Mouse (Mus musculus) gastrocnemius, adult 8-10 months (tissue): Measurements from ENCODE around the gene Trappc5. TPM values are rescaled to one million over a fixed set of nuclear protein-coding genes. Genes with fewer than 3 reads are reported as not detected.

ENCODE experiments used
- DNase-seq, 2 experiments: peaks; one replicate each; pipeline ENCODE4 v3.0.0; 2022; ENCODE audit warnings: low spot score in 2 of 2
- total RNA-seq, 4 experiments: library from RNA; stranded (reverse); gene quantifications; 2 replicates each; pipeline ENCODE4 v1.2.4; 2022

Trappc5 gene
- total RNA-seq, 4 experiments from 2014 or later, result 19.5 to 22.7 (median 20.3) TPM

DNA sequence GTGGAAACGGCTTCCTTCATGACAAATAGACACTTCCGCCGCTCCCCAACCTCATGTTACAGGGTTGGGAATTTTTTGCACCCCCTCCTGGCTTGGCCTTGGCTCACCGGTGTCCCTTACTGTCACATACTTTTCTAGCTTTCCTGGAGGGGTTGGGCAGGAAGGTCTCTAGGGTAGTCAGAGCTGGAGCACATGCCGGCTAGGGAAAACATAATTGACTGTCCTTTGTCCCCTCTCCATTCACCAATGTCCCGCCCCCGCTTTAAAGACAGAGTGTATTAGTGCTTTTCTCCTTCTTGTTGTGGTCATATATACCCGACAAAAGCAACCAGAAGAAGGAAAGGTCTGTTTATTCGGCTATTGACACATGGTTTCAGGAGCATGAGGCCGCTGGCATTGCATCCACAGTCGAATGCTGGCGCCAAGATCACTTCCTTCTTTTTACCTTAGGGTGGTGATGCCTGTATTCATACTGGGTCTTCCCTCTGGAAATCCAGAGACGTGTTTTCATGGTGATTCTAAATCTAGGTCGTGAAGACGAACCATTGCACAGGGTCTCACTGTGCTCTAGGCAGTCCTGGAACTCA lies 987 bp downstream of the Trappc5 start:
- no peak for DNase-seq

DNA sequence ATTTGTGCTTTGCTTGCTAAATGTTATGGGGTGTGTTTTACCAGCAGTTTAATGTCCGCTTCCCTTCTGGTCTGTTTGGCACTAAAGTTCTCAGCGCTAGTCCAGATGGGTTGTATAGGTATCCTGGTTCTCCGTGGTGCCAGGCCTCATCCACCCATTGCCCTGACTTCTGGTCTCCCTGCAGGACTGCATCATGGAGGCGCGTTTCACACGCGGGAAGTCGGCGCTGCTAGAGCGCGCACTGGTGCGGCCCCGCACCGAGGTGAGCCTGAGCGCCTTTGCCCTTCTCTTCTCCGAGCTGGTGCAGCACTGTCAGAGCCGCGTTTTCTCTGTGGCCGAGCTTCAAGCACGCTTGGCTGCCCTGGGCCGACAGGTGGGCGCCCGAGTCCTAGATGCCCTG lies 2.7 kb downstream of the Trappc5 start:
- no peak for DNase-seq

DNA sequence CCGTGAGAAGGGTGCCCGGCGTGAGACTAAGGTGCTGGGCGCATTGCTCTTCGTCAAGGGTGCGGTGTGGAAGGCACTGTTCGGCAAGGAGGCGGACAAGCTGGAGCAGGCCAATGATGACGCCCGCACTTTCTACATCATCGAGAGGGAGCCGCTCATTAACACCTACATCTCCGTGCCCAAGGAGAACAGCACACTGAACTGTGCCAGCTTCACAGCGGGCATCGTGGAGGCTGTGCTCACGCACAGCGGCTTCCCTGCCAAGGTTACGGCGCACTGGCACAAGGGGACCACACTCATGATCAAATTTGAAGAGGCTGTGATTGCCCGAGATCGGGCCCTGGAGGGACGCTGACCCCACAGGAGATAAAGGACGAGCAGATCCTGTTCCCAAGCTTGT lies 3.1 kb downstream of the Trappc5 start:
- no peak for DNase-seq

DNA sequence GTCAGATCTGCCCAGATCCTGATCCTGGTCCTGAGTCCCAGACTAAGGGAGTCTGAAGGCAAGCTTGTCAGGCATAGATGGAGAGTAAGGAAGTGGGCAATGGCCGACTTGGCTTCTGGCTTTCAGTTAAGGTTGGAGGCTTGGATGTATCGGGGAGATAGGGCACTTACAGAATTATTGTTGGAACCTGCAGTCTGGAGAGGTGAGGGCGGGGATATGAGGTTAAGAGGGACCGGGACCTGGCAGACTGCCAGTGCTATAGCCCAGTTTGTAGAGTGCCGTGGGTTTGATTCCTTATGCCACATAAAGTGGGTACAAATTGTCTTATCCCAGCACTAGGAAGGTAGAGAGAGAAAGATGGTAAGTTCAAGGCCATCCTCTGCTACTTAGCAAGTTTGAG lies 3.6 kb downstream of the Trappc5 start:
- no peak for DNase-seq

DNA sequence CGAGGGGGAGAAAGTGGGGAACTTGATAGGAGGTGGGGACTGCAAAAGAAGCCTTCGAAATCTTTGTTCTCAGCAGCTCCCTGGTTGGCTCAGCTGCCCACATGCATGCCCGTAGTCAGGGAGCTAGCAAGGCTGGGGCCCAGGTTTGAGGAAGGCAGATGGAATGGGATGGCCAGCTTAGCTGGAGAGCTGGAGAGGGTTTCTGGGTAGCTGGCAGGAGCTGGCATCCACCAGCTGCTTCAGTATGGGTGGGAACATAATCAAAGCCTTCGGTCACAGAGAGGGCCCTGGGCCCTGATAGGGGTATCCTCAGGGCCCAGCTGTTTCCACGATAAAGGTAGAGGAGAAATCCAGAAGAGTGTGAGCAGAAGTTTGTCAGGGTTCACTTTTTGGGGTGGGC lies 6.3 kb downstream of the Trappc5 start:
- DNase-seq, result no peak

DNA sequence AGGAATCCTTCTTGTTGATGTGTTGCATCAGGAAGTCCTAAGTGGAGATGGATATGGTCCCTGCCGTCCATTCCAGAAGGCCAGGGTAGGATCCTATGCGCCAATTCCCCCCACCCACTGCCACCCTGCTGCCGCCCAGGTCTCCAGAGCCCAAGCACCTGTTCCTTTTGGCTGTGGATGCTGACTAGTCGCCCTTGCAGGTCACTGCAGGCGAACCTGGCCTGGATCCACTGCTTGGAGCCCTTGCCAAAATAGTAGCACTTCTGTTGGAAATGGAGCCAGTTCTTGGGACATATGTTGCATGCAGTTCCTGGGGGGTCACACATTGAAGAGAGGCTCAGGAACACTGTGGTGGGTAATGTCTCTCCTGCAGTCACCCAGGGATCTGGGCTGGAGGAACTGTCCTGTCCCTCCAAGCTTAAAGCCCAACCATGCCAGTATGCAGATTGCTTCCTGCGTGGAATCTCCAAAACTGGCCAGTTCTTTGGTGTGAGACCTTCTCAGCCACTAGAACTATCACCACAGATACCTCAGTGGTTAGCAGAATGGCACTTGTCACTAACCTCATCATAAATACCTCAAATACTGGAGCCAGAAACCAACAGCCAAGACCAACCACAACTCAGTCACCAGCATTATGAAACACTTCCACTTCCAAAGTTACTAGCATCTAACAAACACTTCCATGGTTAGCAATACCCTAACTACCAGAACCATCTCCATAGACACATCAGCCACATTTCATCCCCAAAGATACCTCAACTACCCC lies 7.5 kb downstream of the Trappc5 start:
- DNase-seq, result no peak

DNA sequence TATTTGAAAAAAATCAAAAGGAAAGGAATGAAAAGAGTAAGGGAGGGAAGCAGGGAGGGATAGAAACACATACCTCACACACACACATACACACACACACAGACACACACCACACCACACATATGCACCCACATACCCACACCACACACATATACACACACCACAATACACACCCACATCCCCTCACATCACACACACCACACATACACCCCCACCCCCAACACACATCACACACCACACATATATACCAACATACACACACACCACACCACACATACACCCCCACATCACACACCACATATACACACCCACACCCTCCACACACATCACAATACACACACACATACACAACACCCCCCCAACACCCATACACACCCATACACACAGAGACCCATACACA lies 8.4 kb downstream of the Trappc5 start:
- DNase-seq, result no peak

DNA sequence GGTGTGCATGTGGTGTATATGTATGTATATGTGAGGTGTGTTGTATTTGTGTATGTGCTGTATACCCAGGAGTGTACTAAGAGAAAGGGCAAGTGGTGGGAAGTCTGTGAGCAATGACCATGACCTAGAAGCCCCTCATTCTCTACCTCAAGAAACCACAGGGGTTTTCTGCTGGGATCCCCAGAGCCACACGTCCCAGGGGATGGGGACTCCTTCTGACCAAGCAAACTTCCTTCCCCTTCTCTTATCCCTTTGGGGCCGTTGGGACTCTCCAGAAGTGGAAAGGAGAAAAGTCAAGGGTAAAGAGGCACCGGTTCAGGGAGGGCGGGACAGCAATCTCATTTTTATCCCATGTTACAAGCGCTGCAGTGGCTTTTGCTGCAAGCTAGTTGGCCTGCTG lies 9.3 kb downstream of the Trappc5 start:
- DNase-seq, result no peak

DNA sequence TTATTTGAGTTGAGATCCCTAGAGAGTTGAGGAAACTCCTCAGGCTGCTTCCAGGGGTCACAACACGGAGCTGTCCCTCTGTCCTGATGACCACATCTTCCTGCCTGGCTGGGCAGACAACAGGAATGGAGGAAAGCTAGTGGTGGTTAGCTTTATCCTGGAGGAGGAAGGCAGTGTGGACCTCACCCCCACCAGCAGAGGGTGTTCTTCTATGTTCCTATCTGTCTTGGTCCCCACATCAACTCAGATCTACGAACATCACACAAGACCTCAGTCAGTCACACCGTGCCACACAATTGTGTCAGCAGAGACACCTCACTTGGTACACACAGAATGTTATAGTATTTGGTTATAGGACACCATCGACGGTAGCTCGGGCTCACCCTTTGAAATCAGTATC lies 11.4 kb downstream of the Trappc5 start:
- no peak for DNase-seq

DNA sequence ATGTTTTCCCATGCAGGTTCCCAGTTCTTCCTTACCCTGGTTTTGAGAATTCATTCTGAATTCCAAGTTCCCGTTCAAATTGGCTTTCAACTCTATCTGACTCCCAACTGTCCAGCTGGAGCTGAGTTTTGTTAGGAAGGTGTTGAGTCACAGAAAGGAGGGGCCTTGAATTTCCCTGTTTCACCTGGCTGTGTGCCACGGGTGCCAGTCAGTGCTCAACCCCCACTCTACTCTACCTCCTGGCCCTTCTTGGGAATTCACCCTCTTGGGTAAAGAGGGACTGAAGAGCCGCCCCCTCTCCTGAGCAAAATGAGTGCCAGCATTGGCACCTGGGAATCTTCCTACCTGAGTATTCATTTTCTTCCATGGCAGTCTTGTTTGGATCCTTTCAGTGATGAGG lies 14.7 kb downstream of the Trappc5 start:
- DNase-seq, result no peak

DNA sequence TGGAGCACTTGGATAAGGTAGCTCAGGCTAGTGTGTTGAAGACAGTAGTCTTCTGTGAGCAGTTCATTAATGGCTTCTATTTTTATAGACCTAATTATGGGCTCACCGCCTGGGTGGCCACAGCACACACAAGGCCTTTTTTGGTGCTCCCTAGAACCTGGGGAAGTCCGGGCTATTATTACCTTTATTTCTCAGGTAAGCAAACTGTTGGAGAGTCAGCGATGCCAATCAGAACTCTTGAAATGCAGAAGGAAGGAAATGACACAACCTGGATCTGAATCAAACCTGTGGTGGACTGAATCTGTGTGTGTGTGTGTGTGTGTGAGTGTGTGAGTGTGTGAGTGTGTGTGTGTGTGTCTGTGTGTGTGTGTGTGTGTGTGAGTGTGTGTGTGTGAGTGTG lies 18.0 kb downstream of the Trappc5 start, which contains the start of gene Fcer2a:
Fcer2a (minus strand) TSS at position 55 of the 400 bp plus-strand sequence.
- DNase-seq, result no peak

DNA sequence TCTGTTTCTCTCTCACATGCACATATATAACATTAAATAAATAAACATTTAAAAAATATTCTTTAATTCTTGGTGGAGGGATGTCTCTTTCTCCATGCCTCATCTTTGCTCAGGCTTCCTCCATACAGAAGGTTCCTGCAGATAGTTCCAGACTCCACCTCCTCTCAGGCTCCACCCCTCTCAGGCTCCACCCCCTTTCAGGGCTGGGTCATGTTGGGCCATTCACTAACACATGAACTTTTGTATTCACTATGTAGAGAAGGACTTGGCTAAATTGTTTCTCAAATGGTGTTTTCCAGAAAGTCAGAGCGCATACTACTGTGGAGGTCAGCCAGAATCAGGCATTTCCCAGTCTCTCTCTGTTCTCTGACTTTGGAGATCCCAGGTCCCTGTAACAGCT lies 25.4 kb downstream of the Trappc5 start:
- no peak for DNase-seq

DNA sequence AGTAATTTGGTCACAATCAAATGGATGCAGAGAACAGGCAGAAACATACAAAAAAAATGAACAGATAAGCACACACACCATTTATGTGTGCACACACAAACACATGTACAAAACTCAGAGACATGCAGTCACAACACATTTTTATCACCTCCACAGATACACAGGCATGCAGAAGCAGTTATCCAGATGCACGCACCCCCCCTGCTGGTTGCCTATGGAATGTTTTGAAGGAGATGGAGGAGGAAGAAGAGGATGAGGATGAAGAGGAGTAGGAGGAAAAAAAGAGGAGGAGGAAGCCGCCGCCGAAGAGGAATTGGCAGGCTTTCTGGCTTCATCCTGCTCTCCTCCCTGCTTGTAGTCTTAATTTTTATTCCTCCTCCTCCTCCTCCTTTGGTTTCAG lies 29.6 kb downstream of the Trappc5 start:
- DNase-seq, result no peak

DNA sequence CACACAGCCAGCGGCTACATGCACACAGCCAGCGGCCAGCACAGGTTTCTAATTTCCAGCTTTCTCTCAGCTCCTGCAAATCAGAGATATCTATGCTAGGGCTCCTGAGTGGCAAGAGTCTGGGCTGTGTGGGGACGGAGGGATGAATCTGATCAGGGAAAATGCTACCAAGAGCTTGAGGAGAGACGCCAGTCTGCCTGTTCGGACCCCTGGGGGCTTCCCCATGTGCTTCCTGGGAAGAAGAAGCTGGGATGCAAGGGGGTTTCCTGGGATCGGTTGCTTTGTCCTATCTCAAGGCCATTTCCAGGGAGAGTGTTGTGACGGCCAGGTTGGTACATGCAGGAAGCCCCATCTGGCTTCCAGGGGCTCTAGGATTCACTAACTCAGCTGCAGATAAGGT lies 31.5 kb downstream of the Trappc5 start:
- DNase-seq, result no peak

DNA sequence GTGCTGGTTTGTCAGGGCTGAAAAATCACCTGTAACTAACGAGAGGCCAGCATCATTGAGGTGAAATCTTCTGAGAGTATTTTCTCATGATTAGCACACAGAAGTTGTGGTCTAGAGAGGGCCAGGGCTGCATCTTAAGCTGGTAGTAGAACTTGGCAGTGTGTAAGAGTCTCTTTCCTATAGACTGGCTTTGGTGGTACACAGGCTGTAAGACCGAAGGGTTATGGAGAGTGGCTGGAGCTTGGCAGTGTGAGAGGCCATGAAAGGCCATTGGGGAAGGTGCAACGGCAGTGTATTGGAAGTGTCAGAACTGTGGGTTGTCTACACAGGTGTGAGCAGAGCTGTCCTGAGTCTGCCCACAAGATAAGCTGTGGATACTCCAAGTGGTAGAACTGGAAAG lies 34.2 kb downstream of the Trappc5 start:
- no peak for DNase-seq

DNA sequence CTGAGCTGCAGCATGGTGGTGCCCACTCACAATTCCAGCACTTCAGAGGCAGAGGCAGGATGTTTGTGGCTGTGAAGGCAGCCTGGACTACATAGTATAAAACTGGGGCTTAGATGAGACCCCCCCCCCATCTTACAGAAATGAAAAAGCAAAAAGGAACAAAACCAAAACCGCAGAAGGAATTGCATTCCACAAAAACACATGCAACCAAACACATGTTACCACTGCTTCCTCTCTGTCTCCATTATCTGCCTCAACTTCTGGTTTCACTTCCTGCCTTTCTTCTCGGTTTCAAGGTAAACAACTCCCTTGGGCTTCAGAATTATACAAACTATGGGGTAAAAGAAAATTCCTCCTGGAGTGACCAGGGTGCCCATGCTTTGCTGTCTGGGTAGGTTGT lies 35.5 kb downstream of the Trappc5 start:
- DNase-seq, result no peak

DNA sequence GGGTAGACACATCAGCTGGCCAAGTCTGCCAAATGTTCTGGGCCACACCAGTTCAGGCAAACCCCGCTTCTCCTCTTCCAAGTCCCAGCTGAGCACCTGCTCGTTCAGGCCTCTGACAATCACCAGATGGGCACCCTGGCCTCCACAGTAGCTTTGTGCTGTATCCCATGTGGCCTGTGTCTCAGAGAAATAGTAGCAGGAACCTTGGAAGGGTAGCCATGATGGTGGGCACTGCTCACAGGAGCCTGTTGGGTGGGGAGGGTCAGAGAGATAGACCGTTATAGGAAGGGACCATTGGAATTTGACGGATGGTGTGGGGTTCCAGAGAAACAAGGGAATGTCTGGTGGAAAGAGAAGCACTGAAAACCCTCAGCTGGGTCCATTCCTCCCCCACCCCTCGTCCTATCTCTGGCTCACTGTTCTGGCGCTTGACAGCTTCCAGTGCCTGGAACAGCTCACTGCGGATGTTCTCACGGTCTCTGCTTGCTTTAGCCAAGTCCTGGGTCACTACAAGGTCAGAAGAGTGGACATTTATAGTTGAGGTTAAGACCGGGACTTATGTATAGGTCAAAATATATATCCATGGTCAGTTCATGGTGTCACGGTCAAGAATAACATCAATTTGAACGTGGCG lies 41.3 kb downstream of the Trappc5 start:
- no peak for DNase-seq

DNA sequence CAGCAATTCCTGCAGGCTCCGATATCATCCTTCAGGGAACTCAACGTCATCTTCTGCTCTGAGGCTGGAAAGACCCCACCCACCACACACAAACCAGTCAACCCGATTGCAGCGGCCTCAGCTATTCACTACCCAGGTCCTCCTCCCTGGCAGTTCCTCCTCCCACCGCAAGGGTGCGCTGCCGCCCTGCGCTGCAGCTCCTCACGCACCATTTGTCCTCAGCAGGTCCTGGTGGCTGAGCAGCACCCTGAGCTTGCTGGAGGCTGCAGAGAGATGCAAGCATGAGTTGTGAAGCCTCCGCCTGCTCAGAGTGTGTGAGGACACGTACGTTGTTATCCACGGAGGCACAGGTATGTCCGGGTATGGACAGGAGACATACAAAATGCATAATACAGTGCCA lies 42.5 kb downstream of the Trappc5 start:
- DNase-seq, result peak; percentile 14 to 19

DNA sequence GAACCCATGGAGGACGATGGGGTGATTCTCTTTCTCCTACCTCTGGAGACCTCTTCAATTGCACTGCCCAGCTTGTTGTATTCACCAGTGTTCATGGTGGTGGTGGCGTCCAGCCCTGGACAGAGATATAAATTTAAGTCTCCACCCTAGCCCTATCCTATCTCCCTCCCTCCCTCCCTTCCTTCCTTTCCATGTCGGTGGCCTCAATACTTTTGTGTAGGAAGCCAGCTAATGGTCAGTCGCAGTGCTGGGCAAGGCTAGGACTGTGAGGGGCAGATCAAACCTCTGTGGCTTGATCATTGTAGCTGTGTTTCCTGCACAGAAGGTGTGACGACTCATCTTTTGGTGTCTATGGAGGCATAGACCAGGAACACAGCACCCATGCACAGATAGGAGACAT lies 44.5 kb downstream of the Trappc5 start, which contains the start of gene Clec4g:
Clec4g (minus strand) TSS at position 101 of the 400 bp plus-strand sequence.
- no peak for DNase-seq

DNA sequence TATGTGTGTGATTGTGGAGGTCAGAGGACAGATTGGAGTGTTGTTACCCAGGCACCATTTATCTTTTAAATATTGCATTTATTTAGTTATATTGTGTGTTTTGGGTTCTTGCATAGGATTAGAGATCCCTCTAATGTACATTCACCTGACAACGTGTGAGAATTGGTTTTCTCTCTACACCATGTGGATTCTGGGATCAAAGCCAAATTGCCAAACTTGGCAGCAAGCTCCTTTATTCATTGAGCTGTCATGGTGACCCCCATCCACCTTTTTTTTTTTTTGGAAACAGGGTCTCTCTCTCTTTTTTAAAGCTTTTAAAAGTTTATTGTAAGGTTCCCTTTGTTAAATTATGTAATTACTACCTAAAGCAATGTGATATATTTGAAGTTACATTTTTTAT lies 44.9 kb downstream of the Trappc5 start:
- no peak for DNase-seq
